Mouse (Mus musculus): ENCODE measurements around the gene Crygs.

Gene Crygs

DNA sequence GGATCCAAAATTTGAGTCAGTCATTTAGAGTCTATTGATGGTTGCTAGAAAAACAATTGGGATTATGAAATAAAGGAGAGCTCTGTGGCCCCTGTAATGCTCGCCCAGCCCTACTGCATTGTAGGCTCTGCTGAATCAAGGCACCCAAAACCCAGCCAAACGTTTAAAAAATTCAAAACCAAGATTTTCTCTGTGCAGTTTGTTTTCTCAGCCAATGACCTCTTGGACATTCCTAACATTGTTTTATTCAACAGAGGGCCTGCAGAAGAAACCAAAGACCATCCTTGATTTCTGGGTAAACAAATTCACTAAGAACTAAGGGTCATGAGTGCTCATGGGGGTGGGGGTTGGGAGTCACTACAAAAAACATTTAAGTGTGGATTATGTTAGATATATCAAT, at the start of gene Crygs:
Gene Crygs, minus strand, starts transcription at position 101 of the 400 bp plus-strand sequence.
- no peak for DNase-seq (ENCODE audit: low spot score)

DNA sequence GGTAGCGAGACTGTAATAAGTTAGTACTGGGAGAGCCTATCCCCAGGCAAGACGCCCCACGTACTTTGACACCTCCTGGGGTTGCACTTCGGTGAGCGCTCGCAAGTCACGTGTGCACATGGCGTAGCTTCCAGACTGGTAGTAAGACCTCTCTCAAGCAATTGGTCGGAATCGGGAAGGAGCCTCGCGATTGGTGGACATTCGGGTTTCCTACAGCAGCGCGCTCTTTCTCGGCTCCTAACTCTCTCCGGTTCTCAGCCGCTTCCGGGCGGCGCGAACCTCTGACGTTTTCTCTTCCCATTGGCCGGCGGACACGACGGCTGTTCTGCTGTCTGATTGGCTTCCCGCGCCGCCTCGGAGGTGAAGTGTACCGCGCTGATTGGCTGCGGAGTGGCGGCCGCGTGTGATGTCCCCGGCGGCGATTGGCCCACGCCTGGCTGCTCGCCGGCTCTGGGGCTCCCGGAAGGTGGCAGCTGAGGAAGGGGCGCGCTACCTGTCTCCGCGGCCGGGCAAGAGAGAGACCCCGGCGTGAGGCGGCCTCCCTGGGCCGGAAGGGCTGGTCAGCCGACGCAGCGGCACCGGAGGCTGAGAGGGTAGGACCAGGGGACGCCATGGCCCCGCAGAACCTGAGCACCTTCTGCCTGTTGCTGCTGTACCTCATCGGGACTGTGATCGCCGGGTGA, 46.2 kb upstream of the Crygs start, which contains the start of the genes Tbccd1 and Dnajb11:
Gene Tbccd1, minus strand, starts transcription at position 239 of the 683 bp plus-strand sequence.
Gene Dnajb11, plus strand, starts transcription at position 415 of the 683 bp plus-strand sequence.
- peak; percentile 99 for DNase-seq (ENCODE audit: low spot score)

DNA sequence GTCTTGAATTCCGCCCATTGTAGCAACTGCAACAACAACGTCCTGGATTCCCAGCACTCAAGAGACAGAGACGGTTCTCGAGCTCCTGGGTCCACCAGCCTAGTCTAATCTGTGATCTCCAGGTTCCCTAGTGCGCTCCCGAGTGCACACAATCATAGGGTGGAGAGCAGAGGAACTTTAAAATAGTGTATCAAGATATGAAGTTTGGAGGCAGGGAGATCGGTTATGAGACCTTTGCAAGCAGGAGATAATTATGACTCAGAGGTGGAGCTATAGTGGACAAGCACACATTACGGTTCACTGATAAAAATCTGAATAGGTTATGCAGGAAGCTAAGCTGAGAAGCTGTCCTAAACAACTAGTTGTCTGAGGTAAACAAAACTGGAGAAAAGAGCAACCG, 45.4 kb upstream of the Crygs start:
- DNase-seq (ENCODE audit: low spot score), result no peak

DNA sequence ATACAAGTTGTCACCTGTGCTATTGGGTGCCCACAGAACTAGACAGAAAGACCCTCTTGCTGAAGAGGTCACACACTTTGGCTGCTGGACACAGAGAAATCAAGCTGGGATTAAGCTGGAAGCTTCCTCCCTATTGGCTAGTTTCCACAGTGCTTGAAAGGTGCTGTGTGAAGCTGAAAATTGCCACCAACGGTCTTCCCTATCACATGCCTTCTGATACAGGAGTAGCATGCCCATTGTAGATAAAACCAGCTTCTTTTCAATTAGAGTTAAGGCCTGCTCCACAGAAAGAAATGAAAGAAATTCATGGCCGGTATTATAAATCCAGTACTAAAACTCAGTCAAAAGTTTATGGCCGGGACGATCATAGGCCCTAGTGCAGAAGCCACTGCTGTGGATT, 41.3 kb upstream of the Crygs start:
- no peak for DNase-seq (ENCODE audit: low spot score)

DNA sequence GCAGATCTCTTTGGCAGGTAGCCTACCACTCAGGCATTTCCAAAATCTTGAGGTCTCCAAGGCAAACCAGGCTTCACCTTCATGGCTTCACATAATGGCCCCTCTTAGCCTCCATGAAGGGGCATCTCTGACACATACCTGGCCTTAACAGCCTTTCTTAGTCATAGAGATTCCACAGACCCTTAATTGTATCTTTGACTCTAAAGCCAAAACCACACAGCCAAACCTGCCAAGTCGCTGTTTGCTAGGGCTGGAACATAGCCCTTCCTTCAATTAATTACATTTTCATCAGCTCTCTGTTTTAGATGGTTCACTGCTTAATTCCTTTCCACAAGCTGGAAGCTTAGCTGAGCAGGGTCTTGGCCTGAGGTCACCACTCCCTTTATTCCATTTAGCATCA, 37.0 kb upstream of the Crygs start:
- DNase-seq (ENCODE audit: low spot score), result no peak

DNA sequence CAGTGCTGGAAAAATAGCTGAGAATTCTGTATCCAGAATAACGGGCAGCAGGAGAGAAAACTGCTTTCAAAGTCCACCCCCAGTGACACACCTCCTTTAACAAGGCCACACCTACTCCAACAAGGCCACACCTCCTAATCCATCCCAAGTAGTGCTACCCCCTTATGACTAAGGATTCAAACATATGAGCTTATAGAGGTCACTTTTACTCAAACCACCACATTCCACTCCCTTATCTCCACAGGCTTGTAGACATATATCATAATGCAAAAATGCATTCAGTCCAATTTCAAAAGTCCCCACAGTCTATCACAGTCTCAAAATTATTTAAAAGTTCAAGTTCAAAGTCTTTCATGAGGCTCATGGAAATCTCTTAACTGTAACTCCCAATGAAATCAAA, 36.3 kb upstream of the Crygs start:
- DNase-seq (ENCODE audit: low spot score), result no peak

DNA sequence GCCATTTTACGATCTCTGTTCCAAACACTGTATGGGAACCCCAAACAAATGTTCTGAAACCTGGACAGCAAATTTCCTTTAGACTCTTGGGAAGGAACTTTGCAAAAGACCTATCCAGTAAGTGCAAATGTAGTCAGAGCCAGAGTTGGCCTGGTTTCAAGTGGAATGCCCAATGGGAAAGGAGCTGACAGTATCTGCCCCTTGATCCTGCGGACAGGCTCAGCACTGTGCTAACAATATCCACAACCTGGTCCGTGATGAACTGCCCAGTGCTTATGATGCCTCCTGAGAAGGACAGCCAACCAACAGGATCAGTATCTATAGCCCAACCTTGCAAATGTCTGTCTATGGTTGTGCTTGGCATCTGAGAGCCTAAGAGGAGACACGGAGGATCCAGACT, 34.1 kb upstream of the Crygs start:
- no peak for DNase-seq (ENCODE audit: low spot score)

DNA sequence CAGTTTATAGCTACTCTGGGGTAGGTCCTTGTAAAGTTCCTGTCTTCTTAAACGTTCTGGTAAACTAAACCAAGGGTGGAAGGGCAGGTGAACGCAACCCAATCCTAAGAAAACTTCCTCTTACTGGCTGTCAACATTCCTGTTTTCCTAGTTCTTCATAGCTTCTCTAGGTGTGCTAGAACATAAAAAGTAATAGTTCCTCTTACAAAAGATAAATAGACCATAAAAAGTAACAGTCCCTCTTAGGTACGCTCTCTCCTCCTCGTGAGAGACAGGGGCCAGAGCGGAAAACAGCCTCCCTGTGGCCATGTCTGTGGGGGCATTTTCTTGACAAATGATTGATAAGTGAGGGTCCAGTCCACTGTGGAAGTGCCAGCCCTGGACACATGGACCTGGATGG, 33.5 kb upstream of the Crygs start:
- DNase-seq (ENCODE audit: low spot score), result no peak

DNA sequence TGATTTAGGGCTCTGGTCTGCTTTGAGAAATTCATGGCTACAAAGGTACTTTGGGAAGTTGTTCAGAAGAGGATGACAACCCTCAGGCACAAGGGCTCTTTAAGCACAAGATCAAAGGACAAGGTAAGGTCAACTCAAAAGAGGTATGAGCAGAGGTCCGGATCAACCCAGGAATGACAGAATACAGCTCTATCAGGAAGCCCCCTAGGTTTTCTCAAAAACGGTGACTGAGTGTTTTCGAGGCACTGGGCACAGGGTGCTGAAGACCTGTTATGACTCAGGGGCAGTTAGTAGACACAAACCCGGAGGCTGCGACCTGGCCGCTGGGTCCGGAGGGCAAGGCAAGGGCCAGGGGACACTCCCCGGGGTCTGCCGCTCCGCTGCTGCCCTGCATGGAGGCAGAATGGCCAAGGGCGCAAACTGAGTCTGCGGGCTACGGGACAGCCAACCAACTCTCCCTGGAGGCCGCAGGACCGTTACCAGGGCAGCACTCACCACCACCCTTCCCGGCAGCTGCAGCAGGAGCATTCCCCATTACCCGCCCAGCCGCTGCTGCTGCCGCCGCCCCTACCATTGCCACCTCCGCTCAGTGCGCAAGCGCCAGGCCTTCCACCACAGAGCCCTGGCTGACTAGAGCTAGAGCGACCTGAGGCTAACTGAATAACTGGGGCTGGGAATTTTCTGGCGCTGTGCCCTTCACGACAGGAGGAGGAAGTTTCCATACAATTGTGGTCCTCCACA, 32.9 kb upstream of the Crygs start:
- DNase-seq (ENCODE audit: low spot score), result peak; percentile 81

DNA sequence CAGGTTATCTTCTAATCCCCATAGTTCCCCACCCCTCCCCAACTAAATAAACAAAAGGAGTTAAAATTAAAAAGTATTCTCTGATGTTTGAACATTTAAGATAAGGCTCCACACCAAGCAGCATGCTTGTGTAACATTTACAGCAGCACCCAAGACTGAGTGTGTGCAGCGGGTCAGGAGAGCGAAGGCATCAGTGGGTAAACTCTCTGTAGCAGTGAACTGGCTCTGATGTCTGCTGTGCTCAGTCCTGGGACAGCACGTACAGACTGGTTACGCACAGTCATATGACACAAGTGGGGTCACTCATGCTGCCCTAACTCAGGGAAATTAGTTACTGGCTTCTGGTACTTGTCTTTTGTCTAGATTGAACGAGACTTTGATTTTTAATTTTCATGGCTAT, 31.5 kb upstream of the Crygs start:
- DNase-seq (ENCODE audit: low spot score), result no peak

DNA sequence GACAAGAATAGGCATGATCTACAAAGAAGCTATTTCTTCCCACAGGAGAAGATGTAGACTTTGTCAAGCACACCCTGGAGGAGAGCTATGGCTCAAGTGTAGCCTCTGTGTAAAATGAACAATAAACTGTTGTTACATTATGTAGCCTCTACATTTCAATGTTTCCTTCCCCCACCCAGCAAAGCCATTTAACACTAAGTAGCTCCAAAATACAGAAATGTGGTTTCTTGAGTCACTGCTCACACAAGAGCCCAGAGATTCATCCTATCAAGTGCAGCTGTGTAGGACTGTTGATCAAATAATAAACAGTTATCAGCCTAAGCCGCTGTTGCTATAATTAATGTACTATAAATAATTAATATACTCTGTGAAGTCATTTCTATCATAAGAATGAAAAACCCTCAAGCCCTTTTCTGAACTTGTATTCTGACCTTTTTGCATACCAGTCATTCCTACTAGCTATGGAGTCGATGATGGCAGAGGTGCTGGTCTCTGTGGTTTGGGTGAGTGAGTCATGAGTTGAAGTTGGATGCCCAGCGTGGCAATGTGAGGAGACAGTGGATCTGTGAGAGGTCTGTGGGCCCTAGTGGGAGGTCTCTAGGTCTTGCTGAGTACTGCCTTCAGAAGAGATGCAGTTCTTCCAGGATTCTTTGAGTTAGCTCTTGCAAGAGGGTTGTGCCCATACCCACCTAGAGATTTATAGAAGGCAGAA, 27.9 kb upstream of the Crygs start:
- no peak for DNase-seq (ENCODE audit: low spot score)

DNA sequence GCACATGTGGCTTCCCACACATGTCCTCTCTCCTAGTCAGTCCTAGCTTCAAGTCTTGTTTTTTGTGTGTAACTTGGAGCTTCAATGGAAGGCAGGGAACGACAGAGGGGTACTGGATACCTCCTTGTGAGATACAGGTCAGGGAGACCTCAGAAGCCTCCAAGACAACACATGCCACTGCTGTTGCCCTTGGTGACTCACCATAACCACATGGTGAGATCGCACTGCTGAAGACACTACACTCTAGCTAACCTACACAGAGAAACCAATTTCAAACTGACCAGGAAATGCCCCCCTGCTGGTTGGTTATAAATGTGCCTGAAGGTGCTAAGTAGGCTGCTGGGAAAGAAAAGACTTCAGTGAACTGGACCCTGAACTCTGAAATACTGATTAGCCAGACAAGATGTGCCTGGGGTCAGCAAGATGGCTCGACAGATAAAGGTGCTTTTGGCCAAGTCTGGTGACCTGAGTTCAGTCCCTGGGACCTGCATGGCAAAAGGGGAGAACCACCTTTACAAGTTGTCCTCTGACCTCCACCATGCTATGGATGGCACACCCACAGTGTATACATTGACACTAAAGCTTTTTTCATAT, 21.7 kb upstream of the Crygs start:
- DNase-seq (ENCODE audit: low spot score), result peak; percentile 74

DNA sequence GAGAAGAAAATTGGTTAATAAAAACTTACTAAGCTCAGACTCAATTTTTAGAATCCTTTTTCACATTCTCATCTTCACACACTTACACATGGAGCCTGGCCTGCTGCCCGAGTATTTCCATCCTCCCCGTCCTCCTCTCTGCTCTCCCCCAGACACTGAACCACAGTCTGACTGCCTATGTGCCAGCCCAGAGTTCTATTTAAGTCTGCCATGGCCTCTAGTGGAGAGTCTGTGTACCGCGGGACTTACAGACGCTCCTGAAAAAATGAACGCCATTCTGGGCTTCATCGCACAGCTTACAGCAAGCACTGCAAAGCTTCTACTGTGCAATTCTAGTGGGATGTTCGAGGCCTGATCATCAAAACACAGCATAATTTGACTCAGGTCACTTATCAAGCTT, 9.4 kb upstream of the Crygs start:
- no peak for DNase-seq (ENCODE audit: low spot score)

DNA sequence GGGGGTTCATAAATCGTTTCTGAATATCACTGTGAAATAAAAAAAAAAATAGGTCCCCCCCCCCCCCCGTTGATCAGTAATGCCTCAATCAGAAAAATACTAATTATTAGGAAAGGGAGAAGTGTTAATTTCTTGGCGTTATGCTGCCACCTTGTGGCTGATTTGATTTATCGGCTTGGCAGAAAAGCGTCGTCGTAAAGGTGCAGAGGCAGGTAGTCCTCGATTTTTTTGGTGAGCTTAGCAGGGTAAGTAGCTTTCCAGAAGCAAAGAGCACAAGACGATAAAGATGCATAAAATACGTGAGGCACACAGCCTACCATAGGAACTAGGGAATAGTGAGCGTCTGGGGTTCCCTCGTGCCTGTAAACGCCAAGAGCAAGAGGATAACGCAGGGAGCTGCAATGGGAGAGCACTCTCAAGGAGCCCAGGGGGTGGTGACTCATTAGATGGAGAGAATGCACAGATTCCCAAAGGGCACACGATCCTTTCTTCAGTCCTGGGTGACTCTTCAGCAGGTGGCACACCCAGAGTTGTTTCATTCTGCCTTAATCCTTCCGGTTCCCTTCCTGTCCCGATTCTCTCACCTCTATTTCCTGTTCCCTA, 3.8 kb downstream of the Crygs start:
- DNase-seq (ENCODE audit: low spot score), result peak; percentile 17

DNA sequence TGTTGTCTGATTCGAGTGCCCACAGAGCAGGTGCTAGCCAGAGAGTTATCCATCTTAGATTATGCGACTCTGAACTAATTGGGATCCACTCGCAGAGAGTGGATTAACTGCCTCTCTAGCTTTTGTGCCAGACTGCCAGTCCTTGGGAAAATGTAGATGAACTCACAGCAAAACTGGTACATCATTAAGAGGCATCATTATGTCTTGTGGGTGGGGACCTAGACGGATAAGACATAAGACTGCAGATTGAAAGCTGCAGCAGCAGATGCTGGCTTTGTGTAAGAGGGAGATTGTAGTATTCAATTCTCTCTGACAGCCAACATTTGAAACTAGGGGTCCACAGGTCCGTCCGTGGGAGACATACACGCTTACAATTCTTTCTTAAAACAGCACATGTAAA, 8.6 kb downstream of the Crygs start:
- no peak for DNase-seq (ENCODE audit: low spot score)

DNA sequence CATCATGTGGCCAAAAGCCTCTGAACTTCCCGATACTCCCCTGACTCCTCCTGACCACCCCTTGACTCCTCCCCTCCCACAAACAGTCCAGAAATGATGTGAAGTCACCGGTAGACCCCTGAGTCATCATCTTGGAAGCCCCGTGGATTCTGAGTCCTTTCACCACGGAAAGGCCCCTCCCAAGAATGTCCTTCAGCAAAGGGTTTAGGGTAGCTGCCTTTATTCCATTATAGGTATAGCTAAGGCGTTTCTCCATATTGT, 10.6 kb downstream of the Crygs start:
- no peak for DNase-seq (ENCODE audit: low spot score)

DNA sequence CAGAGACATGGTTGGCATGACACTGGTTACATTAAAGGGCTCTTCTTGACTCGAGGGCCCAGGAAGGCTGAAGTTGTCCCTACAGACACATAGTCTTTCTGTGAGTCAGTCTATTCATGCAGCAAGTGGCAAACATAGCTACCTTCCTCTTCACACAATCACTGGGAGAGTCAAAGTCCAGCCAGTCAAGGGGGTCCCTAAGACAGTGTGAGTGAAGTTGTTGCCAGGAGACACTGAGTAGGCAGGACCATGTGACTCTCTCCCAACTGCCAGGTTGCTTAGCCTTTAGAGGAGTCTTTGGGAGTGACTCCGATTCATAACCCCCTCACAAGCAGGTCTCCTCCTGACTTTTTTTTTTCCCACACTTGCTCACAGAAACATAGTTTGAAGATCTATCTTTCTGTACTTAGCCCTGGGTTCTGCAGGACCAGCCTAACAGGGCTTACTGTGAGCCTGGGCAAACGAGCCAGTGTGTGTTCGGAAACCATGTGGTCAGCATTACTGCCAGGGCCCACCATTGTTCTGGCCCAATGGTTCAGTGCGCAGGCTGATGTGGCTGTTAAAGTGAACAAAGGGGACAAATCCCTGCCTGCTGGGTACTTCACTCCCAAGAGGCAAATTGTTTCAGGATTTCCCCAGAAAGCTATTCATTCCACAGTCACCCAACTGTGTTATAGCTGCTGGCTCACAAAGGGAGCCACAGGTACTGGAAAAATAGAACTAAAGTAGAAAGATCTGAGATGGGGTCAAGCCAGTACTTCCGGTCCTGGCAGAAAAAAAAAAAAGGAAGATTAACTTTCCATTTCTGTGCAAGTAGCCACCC, 11.1 kb downstream of the Crygs start:
- DNase-seq (ENCODE audit: low spot score), result no peak

DNA sequence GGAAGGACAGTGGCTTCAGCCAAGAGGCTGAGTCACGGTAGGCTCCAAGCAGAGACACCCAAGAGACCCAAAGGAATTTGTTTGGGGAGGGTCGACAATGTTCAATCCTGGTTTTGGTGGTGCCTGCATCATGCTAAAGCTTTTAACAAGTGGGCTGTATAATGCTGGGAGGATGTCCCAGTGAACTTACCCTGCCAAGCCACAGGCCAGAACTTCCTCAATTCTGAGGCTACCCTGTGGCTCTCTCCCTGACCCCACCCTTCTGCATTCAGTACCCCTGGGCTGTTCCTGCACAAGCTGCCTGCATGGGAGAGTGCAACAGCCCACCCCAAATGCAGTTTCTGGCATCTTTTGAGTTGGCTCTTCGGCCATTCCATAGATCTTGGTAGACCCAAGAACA, 12.9 kb downstream of the Crygs start:
- DNase-seq (ENCODE audit: low spot score), result no peak

DNA sequence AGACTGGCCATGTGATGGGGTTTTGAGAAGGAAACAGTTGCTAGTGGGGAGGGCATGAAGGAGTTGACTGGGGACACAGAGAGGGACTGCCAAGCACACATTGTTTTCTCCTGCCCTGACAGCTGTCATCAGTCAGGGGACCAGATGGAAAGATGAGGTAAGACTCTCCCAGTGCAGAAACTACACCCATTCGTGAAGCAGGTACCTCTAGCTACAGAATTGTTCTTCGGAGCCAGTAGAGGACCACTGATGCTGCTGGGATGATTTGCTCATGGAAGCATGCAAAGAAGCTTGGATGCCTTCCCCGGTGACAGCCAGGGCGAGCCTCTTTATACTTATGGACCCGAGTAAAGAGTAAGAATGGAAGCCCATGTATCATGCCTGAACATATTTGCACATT, 13.9 kb downstream of the Crygs start:
- no peak for DNase-seq (ENCODE audit: low spot score)

DNA sequence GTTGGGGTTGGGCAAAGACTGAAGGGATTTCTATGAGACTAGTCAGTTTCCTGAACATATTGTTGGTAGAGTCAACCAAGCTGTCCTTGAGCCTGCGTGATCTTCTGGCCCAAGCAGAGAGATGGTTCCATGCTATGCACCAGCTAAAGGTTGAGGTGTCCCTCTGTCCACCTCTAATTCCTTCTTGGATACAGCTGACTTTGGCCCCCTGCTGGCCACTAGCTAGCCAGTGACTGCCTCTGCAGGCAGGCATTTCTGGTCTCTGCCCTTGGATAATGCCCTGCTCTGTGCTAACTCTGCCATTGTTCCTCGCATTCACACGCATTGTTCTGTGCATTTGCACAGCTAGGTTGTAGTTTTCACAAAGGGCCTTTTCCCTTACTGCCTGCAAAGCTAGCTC, 15.9 kb downstream of the Crygs start:
- no peak for DNase-seq (ENCODE audit: low spot score)

DNA sequence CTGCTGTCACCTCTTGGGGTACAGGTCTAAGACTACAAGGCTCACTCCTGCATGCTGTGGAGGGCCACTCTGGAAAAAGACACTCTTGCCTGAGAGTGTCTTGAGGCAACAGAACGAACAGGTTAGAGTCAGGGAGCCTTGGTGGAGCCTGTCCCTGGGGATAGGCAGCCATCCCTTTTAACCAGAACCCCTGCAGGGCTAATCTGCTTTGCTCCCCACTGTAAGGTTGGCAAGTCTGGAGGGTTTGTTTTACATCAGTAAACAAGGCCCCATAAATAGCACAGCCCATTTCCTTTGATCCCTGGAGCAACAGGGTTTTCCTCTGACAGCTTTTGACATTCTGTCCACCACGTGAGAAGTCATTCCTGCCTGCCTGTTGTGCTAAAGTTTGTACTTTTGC, 20.1 kb downstream of the Crygs start:
- DNase-seq (ENCODE audit: low spot score), result no peak

DNA sequence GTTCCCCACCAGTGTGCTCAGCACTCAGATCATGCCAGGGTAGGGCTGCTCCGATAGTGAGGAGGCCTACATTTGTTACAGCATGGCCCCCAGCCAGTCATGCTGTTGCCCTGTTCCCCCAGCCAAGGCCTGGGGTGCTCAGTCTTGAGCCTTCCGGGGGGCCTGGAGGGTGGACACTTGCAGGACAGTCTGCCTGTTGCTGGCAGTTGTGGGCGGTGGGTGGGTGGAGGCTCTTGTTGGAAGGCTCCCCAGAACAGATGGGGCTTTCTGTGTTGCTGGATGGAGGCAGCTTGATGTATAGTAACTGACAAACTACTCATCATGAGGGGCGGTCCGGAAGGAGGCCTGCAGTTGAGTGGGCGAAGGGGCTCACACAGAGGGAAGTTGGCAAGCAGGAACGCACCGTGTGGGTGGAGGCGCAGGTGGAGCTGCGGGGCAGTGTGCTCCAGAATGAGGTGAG, 21.4 kb downstream of the Crygs start:
- no peak for DNase-seq (ENCODE audit: low spot score)
